Mouse (Mus musculus) bone marrow, adult 2 months (tissue): ENCODE measurements at regions not wholly inside any gene's neighbourhood (a gene's known extent, or its start where the extent isn't known, plus 50 kb on each side); places are given as distances from the start of the nearest gene placed in this dataset.

Experiments
- CTCF ChIP-seq: fragments of 200-500 bp; IDR thresholded peaks from 2 replicates; pipeline ENCODE4 v1.5.1; 2011; ENCODE audit warnings: low read length, control low read depth; ENCODE audit not compliant: control insufficient read depth, insufficient read depth
- POLR2A ChIP-seq: fragments of 200-500 bp; IDR thresholded peaks from 2 replicates; pipeline ENCODE4 v1.6.1; 2011; ENCODE audit warnings: low read depth, mild to moderate bottlenecking, control low read depth, low read length, borderline replicate concordance; ENCODE audit not compliant: control insufficient read depth

- TF ChIP-seq CTCF, result no peak
- TF ChIP-seq POLR2A, result no peak
Observed at GRCm38 (mm10) chr2:179192906-179193496, 249.2 kb upstream of the Cdh4 start.
